Mouse (Mus musculus) ES-Bruce4 (cell line): ENCODE measurements around the gene Paox.

Source experiments
- CTCF ChIP-seq: IDR thresholded peaks from one replicate; pipeline ENCODE4 v1.8.1; 2011; ENCODE audit warnings: low read depth, low read length
- EP300 ChIP-seq: IDR thresholded peaks from 2 replicates; pipeline ENCODE4 v1.6.1; 2011; ENCODE audit warnings: low read depth, low read length; ENCODE audit not compliant: insufficient read depth
- POLR2A ChIP-seq: IDR thresholded peaks from one replicate; pipeline ENCODE4 v1.8.1; 2011; ENCODE audit warnings: low read length; ENCODE audit not compliant: insufficient read depth

DNA sequence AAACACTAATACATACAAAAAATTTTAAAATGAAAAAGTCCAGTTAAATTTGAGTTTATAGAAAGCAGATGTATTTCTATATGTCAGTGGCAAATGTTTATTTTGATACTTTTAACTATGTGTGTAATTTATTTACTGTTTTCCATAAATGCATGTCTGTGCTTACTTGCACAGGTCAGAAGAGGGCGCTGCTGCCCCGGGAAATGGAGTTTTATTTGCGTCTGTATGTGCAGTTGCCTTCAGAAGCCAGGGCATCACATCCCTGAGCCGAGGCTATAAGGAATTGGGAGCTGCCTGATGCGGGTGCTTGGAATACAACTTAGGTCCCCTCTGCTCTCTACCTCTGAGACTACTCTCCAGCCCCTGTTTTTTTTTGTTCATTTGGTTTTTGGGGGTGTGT, 36.9 kb upstream of the Paox start:
- TF ChIP-seq CTCF (peak; percentile 71), POLR2A (no peak), EP300 (no peak)
